Mouse (Mus musculus): ENCODE results near the gene Ndufs7.

DNA sequence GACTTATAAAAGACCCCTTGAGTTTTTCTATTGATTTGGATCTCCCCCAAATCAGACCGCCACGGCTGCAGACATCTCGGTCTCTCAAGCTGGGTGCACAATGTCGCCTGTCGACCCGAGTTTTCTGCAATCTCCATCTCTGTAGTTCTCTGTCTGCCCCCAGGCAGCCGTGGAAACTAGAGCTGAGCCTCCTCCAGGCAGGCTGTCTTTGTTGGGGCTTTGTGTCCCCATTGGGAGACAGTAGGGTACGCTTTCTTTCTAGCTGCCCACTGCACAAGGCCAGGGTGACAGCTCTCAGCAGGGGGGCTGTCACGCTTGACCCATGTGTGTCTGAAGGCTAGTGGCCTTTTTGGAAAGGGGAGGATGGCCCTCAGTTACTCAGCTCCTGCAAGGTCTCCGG, 41.2 kb upstream of the Ndufs7 start:
- no peak for TF ChIP-seq GATA1 (IDR thresholded peaks at IDR 0.05; ENCODE audit: borderline replicate concordance, low read length)
- no peak for TF ChIP-seq FLI1 (IDR thresholded peaks at IDR 0.05; ENCODE audit: low read length)

Data from megakaryocyte, embryonic 14.5 days (primary cell).